Mouse (Mus musculus) lung, postnatal 0 days (tissue): ENCODE data around the gene Ccl6.

ENCODE experiments used
- CTCF ChIP-seq: IDR thresholded peaks from 2 replicates; pipeline ENCODE4 v1.5.1; 2016; ENCODE audit warnings: antibody characterized with exemption, mild to moderate bottlenecking
- EP300 ChIP-seq: IDR thresholded peaks from 2 replicates; pipeline ENCODE4 v1.6.1; 2016; ENCODE audit warnings: antibody characterized with exemption, mild to moderate bottlenecking, control low read depth

GRCm38 (mm10) chr11:83541415-83541814 lies 51.5 kb downstream of the Ccl6 start:
- TF ChIP-seq CTCF = no peak
- TF ChIP-seq EP300 = no peak
